Mouse (Mus musculus) stomach, postnatal 0 days (tissue): Measurements from ENCODE around the gene Pdhx.

Experiments
- CTCF ChIP-seq: IDR thresholded peaks from 2 replicates; pipeline ENCODE4 v1.5.1; 2016; ENCODE audit warnings: antibody characterized with exemption, low read depth, mild to moderate bottlenecking, moderate library complexity
- EP300 ChIP-seq: optimal IDR thresholded peaks from 2 replicates; pipeline ENCODE3; 2016; ENCODE audit warnings: antibody characterized with exemption

DNA sequence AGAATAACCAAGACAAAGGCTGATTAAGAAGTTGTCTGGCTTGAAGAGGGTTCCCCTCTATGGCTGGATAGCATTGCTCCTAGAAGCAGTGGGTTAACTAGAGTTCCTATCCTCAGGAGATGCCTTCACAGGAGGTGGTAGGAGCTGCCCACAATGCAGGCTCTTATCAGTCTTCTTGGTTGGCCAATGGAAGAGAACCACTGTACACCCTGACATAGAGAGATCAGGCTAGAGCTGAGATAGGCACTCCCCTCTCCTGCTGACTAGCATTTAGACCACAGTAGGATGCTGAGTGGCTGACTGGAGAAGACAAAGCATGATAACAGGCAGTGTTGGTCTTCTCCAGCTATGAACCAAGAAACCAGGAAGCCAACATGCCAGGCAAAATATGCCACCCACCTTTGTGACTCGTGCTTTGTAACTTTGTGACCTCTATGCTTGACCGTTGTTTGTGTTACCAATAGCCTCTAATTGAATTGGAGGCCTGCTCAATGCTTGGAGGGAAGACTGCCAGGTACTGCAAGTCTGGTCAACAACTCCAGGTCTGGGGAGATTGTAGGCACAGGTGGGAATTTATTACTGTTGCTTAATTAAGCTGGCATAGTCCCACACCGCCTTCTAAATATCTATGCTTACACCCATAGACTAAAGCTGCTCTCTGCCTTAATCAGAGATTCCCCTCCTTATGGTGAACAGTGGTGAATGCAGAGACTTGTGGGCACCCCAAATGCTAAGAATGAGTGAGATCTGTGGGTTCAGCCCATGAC is 79.3 kb downstream of the Pdhx start:
- TF ChIP-seq CTCF (no peak), EP300 (no peak)
